Mouse (Mus musculus) cerebral cortex, adult 2 months (tissue): ENCODE measurements around the gene Glod5.

ENCODE experiments used
- WGBS: fragments of 180-500 bp; shearing (Covaris S2); methylation state at CpG from one replicate; pipeline ENCODE4 v1.1.7; 2018; 5-methylcytosine and 5-hydroxymethylcytosine counted together

Gene Glod5

DNA sequence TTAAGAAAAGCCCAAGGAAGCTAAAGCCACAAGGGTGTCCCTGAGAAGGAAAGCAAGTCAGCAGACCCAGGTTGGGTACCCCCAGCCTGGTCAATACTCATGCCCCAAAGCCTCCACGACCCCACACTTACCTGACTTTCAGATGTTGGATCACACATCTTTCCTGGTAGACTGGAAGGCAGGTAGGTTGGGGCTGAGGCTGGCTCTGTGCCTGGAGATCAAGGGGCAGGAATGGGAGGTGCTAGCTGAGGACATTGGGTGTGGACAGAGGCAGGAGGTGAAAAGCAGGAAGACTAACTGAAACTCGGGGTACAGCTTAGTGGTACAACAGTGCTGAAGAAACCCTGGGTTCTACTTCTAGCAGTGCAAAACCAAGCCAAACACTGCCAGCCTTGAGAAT is at the start of gene Glod5:
Gene Glod5 (minus strand): TSS at position 207 of the 400 bp plus-strand sequence.
- 74% methylated on average over 2 of the region's 2 CpGs for WGBS

- WGBS, result 90% methylated on average over 8 of the region's 8 CpGs
Observed at GRCm38 (mm10) chrX:8051044-8051781, 32.9 kb upstream of the Glod5 start.

DNA sequence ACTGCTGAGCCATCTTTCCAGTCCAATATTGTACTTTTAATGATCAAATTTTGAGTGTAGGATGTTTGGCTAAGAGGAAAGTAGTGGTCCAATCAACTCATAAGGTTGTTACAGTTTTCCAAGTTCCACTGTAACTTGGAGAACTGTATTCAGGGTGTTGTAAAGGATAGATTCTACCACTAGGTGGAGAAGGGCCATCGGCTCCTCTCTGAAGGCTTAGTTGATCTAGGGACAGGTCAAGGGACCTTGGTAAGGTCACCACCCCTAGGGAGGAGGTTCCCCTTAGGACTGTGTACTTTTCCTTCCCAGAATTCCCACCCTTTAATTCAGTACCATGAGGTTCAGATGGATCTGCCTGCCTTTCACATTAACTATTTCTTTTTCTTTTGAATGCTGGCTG is 14.7 kb upstream of the Glod5 start:
- WGBS, result 56% methylated on average over 1 of the region's 1 CpGs

GRCm38 (mm10) chrX:8026811-8027210 is 8.5 kb upstream of the Glod5 start:
- 59% methylated on average over 4 of the region's 4 CpGs for WGBS

DNA sequence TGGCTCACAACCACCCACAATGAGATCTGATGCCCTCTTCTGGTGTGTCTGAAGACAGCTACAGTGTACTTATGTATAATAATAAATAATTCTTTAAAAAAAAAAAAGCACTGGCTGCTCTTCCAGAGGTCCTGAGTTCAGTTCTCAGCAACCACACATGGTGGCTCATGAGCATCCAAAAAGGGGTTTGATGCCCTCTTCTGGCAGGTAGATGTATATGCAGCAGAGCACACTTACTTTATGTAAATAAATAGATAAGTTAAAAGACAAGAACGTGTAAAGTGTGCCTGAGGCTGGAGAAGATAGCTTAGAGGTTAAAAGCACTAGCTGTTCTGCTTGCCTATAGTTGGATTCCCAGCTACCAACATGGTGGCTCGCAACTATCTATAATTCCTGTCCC is 6.5 kb upstream of the Glod5 start:
- 60% methylated on average over 2 of the region's 2 CpGs for WGBS

- 75% methylated on average over 2 of the region's 2 CpGs for WGBS
Observed at GRCm38 (mm10) chrX:8020111-8020778, 2.0 kb upstream of the Glod5 start.

- 13% methylated on average over 5 of the region's 5 CpGs for WGBS
Observed at GRCm38 (mm10) chrX:8017142-8017541, 1.1 kb downstream of the Glod5 start.

GRCm38 (mm10) chrX:8015675-8016074 is 2.6 kb downstream of the Glod5 start:
- WGBS, result 44% methylated on average over 7 of the region's 7 CpGs

DNA sequence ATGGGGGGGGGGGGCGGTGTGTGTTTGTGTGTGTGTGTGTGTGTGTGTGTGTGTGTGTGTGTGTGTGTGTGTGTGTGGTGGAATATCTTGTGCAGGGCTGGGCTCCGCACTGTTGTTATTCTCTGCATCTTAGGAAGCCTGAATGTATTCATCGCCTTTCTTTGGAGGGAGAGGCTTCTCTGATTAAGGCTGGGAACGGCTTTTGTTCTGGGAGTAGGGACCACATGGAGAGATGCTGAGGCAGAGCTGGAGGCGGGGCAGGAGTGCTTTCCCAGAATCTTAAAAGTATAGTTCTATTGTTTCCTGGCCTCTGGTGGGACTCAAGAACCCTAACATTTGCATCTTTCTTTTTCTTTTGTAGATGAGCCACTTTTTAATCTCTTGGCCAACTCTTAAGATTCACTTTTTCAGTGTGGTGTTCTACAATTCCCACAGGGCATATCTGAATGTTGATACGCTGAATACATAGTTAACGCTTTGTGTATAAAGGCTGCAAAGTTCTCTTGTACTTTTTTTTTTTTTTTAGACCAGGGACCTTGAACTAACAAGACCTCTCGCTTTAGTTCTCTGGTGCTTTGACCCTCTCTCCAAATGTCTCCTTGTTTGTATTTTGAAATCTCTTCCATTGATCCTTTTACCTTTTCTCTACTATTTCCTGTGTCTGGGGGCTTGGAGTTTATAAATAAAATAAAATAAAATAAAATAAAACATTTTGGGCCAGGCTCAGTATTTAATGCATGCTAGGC is 4.5 kb downstream of the Glod5 start:
- WGBS, result 54% methylated on average over 6 of the region's 8 CpGs

- 19% methylated on average over 2 of the region's 2 CpGs for WGBS
Observed at GRCm38 (mm10) chrX:8013157-8013556, 5.1 kb downstream of the Glod5 start.

- 88% methylated on average over 4 of the region's 4 CpGs for WGBS
Observed at GRCm38 (mm10) chrX:8009356-8009755, 8.9 kb downstream of the Glod5 start.

GRCm38 (mm10) chrX:8008543-8008942 is 9.7 kb downstream of the Glod5 start:
- 31% methylated on average over 5 of the region's 5 CpGs for WGBS

- WGBS, result 83% methylated on average over 4 of the region's 4 CpGs
Observed at GRCm38 (mm10) chrX:8002971-8003370, 15.3 kb downstream of the Glod5 start.

DNA sequence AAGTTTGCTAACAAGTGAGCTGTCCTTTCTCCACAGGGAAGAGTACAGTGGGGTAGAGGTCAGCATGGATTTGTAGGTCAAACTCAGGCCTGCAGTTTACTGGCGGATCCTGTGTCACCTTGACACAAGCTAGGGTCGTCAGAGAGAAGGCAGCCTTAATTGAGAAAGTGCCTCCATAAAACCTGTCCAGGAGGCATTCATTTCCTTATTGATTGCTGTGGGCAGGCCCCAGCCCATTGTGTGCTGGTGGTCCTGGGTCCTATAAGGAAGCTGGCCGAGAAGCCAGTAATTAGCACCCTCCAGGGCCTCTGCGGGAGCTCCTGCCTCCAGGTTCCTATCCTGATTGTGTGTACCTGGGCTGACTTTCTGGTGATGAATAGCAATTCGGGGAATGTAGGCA is 16.3 kb downstream of the Glod5 start:
- WGBS, result 62% methylated on average over 5 of the region's 5 CpGs

DNA sequence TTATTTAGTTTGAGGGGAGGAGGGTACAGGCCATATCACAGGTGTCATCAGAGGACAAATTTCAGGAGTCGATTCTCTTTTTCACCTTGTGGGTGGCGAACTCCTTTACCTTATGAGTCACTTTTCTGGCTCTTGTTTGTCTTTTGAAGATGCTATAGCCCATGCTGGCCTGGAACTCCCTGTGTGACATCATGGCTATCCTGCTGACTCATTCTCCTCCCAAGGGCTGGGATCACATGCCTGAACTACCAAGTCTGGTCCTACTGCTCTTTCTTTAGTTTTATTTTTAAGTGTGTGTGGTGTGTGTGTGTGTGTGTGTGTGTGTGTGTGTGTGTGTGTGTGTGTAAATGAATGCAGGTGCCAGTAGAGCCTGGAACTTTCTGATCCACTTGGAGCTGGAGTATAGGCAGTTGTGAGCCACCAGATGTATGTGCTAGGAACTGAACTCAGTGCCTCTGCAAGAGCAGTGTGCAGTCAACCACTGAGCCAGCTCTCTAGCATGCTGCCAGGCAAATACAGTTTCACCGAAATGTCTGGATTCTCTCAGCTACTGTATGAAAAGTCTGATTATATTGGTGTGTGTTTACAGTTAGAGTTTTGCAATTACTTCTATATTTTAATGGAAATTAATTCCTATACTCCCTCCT is 17.6 kb downstream of the Glod5 start:
- 80% methylated on average over 3 of the region's 3 CpGs for WGBS

GRCm38 (mm10) chrX:7993068-7993735 is 25.1 kb downstream of the Glod5 start:
- WGBS, result 73% methylated on average over 10 of the region's 10 CpGs

DNA sequence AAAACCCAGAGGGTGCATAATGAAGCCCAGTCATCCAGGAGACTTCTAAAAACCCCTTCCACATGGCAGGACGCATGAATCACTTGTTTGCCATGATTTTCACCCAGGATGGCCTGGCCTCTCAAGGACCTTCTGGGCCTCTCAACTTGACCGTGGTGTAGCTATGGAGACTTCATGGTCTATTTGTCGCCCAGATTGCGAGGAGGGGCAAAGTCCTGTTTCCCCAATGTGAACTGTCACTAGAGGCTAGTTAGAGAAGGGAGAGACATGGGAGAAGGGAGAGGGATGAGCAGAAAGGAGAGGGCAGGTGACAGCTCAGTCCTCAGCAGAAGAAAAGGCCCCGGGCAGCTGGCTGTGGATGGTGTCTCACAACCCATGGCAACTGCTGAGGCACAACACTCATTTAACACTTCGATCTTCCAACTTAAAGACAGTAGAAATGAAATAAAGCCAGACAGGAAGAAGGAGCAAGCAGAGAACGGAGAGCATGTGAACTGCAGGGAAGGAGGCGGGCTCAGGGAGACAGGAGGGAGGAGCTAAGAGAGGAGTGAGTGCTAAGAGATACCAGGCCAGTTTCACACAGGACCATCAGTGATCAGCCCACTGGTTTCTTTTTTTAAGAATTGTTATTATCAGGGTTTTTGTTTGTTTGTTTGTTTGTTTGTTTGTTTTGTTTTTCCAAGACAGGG is 25.8 kb downstream of the Glod5 start:
- 67% methylated on average over 8 of the region's 8 CpGs for WGBS

- WGBS, result 89% methylated on average over 7 of the region's 7 CpGs
Observed at GRCm38 (mm10) chrX:7981368-7981767, 36.9 kb downstream of the Glod5 start.

GRCm38 (mm10) chrX:7977892-7978291 is 40.4 kb downstream of the Glod5 start, which contains the start of gene Gata1:
Gene Gata1 (minus strand): TSS chrX:7978071.
- 94% methylated on average over 11 of the region's 11 CpGs for WGBS

- 60% methylated on average over 2 of the region's 4 CpGs for WGBS
Observed at GRCm38 (mm10) chrX:7971292-7971691, 47.0 kb downstream of the Glod5 start.

GRCm38 (mm10) chrX:7968899-7969298 is 49.4 kb downstream of the Glod5 start:
- 91% methylated on average over 3 of the region's 3 CpGs for WGBS
